Mouse (Mus musculus): ENCODE results near the gene Evi2a. TPM values are rescaled to one million over a fixed set of nuclear protein-coding genes. Genes with fewer than 3 reads are reported as not detected.

The Evi2a gene
- polyA plus RNA-seq, 1 experiment: 55.6 TPM

DNA sequence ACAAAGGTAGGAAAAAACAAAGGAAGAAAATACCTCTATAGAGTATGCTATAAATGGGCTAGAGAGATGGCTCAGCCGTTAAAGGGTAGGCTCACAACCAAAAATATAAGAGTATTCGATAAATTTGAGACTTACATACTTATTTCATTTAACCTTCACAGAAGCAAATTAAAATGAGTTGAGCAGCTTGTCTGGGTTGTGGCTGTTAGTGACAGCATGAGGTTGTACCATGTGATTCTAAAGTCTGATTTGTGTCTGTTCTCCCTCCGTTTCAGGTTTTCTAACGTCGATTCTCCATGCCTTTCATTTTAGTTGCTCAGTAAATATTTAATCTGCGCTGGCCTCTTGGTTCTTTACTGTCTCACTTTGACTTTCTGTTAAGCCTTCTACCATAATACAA lies 11.1 kb downstream of the Evi2a start:
- Histone ChIP-seq H3K4me3 (ENCODE audit: insufficient read depth, low read length) (no peak overlapping the region), H3K4me1 (ENCODE audit: control insufficient read depth, insufficient read depth, low read length) (peaks cover 7% of the 10 kb centered on the region), H3K27ac (ENCODE audit: insufficient read depth, low read length) (peak overlapping the region; percentile 76; the same call in 1 of the 2 replicates)
- TF ChIP-seq POLR2A (IDR thresholded peaks at IDR 0.05; ENCODE audit: extremely low read depth, insufficient read depth, low read length) (no peak), CTCF (IDR thresholded peaks at IDR 0.05; ENCODE audit: extremely low read depth, insufficient read depth, low read length) (no peak)

GRCm38 (mm10) chr11:79515798-79516197 lies 14.6 kb downstream of the Evi2a start:
- no peak overlapping the region for H3K4me3 ChIP-seq (ENCODE audit: insufficient read depth, low read length)
- no peak for TF ChIP-seq POLR2A (IDR thresholded peaks at IDR 0.05; ENCODE audit: extremely low read depth, insufficient read depth, low read length)
- TF ChIP-seq CTCF (IDR thresholded peaks at IDR 0.05; ENCODE audit: extremely low read depth, insufficient read depth, low read length): no peak

DNA sequence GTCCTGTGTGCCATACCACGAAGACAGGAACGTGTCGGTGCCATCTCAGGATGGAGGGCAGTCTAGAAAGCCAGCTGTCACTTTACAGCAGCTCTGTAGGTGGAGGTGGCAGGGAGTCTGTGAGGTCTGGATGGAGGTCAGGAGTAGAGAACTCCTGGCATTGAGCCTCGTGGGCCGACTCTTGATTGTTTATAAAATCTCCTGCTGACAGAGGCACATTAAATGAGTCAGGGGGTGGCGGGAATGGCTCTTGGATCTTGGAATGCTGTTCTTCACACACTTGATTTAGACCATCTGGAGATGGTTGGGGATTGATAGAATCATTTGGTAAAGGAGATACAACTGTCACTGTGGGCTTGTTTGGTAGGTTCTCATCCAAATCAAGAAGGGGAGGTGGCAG lies 15.1 kb downstream of the Evi2a start:
- no peak overlapping the region for H3K4me3 ChIP-seq (ENCODE audit: insufficient read depth, low read length)
- no peak overlapping the region for H3K27ac ChIP-seq (ENCODE audit: insufficient read depth, low read length)
- H3K4me1 ChIP-seq (ENCODE audit: control insufficient read depth, insufficient read depth, low read length): peaks cover 3% of the 10 kb centered on the region; the same call in 1 of the 2 replicates
- TF ChIP-seq POLR2A (IDR thresholded peaks at IDR 0.05; ENCODE audit: extremely low read depth, insufficient read depth, low read length): no peak
- TF ChIP-seq CTCF (IDR thresholded peaks at IDR 0.05; ENCODE audit: extremely low read depth, insufficient read depth, low read length): no peak

More at GRCm38 (mm10) chr11:79515798-79516197, 14.6 kb downstream of the Evi2a start:
- Histone ChIP-seq H3K4me1 (ENCODE audit: control insufficient read depth, insufficient read depth, low read length) (peaks cover 4% of the 10 kb centered on the region), H3K27ac (ENCODE audit: insufficient read depth, low read length) (no peak overlapping the region)

DNA sequence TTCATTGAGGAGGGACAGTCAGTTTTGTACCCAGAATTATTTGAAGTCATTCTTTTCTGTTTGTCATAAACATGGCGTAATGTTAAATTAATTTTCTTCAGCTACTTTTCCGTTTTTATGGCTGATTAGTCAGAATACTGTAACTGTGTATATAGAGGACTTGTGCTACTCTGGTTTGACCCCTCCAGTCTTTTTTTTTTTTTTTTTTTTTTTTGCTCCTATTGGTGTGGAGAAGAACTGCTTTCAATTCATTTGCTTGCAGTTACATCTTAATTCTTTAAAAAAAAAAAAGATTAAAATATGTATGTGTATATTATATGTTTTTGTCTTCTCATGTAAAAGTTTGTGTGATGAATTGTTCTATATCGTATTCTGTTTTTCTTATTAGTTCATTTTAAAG lies 18.4 kb downstream of the Evi2a start:
- Histone ChIP-seq H3K4me3 (ENCODE audit: insufficient read depth, low read length) (no peak overlapping the region), H3K4me1 (ENCODE audit: control insufficient read depth, insufficient read depth, low read length) (peaks cover 1% of the 10 kb centered on the region; the same call in 1 of the 2 replicates), H3K27ac (ENCODE audit: insufficient read depth, low read length) (no peak overlapping the region)
- TF ChIP-seq POLR2A (IDR thresholded peaks at IDR 0.05; ENCODE audit: extremely low read depth, insufficient read depth, low read length): no peak
- no peak for TF ChIP-seq CTCF (IDR thresholded peaks at IDR 0.05; ENCODE audit: extremely low read depth, insufficient read depth, low read length)

DNA sequence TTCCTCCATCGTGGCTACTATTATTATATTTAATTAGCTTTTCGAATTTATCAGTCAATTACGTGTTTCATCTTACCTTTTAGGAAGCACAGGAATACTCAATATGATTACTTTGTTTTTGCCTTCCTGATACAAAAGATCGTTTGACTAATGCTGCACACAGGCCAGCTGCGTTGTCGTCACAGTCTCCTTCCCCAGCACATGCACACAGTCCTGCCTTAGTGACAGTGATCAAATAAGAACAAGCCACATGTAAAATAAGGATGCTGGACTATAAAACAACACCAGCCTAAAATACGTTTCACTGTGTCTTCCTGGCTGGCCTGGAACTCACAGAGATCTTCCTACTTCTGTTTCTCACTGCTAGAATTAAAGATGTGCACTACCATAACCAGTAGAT lies 25.9 kb downstream of the Evi2a start:
- Histone ChIP-seq H3K4me3 (ENCODE audit: insufficient read depth, low read length) (no peak overlapping the region), H3K27ac (ENCODE audit: insufficient read depth, low read length) (no peak overlapping the region), H3K4me1 (ENCODE audit: control insufficient read depth, insufficient read depth, low read length) (peaks cover 5% of the 10 kb centered on the region)
- TF ChIP-seq POLR2A (IDR thresholded peaks at IDR 0.05; ENCODE audit: extremely low read depth, insufficient read depth, low read length): no peak
- TF ChIP-seq CTCF (IDR thresholded peaks at IDR 0.05; ENCODE audit: extremely low read depth, insufficient read depth, low read length): no peak

- Histone ChIP-seq H3K4me1 (ENCODE audit: control insufficient read depth, insufficient read depth, low read length) (peaks cover 5% of the 10 kb centered on the region), H3K27ac (ENCODE audit: insufficient read depth, low read length) (peak within 1 kb of the TSS; percentile 70; the same call in 1 of the 2 replicates), H3K4me3 (ENCODE audit: insufficient read depth, low read length) (peak within 1 kb of the TSS; percentile 38)
- peak; percentile 100 for TF ChIP-seq POLR2A (IDR thresholded peaks at IDR 0.05; ENCODE audit: extremely low read depth, insufficient read depth, low read length)
- TF ChIP-seq CTCF (IDR thresholded peaks at IDR 0.05; ENCODE audit: extremely low read depth, insufficient read depth, low read length): no peak
Observed at GRCm38 (mm10) chr11:79503845-79504244, 26.6 kb downstream of the Evi2a start, which contains the start of gene Omg. Omg (minus strand) TSS chr11:79504084.

DNA sequence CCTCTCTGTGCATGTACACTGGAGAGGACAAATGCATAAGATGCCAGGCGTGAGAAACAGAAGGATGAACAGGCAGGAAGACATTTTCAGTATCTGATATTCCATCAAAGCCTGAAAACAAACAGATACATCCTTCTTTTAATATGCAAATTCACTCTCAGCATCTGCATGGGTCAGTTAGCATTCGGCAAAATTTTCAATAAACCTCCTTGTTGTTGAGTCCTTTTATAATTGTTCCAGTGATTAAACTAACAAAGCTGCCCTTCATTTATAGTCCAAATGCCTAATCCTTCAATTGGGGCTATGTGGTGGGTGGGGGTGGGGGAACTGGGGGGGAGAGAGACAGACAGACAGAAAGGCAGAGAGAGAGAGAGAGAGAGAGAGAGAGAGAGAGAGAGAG lies 27.5 kb downstream of the Evi2a start:
- Histone ChIP-seq H3K27ac (ENCODE audit: insufficient read depth, low read length) (peak overlapping the region; percentile 70; the same call in 1 of the 2 replicates), H3K4me3 (ENCODE audit: insufficient read depth, low read length) (peak overlapping the region; percentile 38), H3K4me1 (ENCODE audit: control insufficient read depth, insufficient read depth, low read length) (peaks cover 5% of the 10 kb centered on the region)
- TF ChIP-seq POLR2A (IDR thresholded peaks at IDR 0.05; ENCODE audit: extremely low read depth, insufficient read depth, low read length): no peak
- no peak for TF ChIP-seq CTCF (IDR thresholded peaks at IDR 0.05; ENCODE audit: extremely low read depth, insufficient read depth, low read length)

GRCm38 (mm10) chr11:79494976-79495800 lies 35.2 kb downstream of the Evi2a start:
- no peak overlapping the region for H3K27ac ChIP-seq (ENCODE audit: insufficient read depth, low read length)
- H3K4me1 ChIP-seq (ENCODE audit: control insufficient read depth, insufficient read depth, low read length): no peaks in the 10 kb centered on the region; the same call in 1 of the 2 replicates
- H3K4me3 ChIP-seq (ENCODE audit: insufficient read depth, low read length): no peak overlapping the region
- no peak for TF ChIP-seq CTCF (IDR thresholded peaks at IDR 0.05; ENCODE audit: extremely low read depth, insufficient read depth, low read length)
- no peak for TF ChIP-seq POLR2A (IDR thresholded peaks at IDR 0.05; ENCODE audit: extremely low read depth, insufficient read depth, low read length)

DNA sequence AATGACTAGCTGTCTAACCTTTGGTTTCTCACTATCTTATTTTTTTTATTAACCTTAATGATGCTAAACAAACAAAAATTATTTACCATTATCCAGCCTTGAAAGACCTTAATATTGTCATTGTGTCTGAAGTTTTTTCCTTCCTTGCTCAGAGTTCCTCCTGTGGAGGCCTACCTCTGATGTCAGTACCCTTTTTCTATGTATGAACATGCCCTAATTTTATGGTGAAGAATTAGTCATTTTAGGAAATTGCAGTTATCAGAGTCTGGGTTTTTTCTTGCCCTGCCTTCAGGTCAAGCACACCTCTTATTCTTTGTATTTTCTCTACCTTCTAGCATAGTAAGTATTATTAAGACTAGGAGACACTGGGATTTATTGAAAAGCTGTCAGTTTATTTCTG lies 45.7 kb downstream of the Evi2a start:
- TF ChIP-seq POLR2A (IDR thresholded peaks at IDR 0.05; ENCODE audit: extremely low read depth, insufficient read depth, low read length) (no peak), CTCF (IDR thresholded peaks at IDR 0.05; ENCODE audit: extremely low read depth, insufficient read depth, low read length) (no peak)
- H3K4me1 ChIP-seq (ENCODE audit: control insufficient read depth, insufficient read depth, low read length): no peaks in the 10 kb centered on the region
- no peak overlapping the region for H3K27ac ChIP-seq (ENCODE audit: insufficient read depth, low read length)
- H3K4me3 ChIP-seq (ENCODE audit: insufficient read depth, low read length): no peak overlapping the region
